Mouse (Mus musculus): ENCODE results near the gene Rgma.

The Rgma gene

GRCm38 (mm10) chr7:73402671-73403070 is 27.4 kb downstream of the Rgma start:
- DNase-seq, result no peak

- no peak for DNase-seq
Observed at GRCm38 (mm10) chr7:73403538-73403937, 28.2 kb downstream of the Rgma start.

DNA sequence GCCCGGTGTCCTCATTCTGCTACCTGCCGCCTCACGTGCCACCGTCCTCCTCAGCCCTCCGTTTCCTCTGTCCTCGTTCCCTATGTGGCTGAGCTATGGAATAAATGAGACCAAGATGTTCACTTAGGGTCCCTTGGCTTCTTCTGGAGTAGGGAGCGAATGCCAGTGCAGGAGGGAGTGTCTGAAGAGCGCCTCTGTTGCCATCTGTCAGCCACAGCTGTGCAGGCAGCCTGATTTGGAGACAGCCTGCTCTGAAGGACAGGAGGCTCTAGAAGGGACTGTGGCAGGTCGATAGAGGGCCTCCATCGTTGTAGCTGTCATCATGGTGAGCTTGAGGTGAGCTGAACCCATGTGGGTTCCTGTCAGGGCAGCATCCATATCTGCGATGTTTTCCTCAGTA is 30.2 kb downstream of the Rgma start:
- DNase-seq, result no peak

DNA sequence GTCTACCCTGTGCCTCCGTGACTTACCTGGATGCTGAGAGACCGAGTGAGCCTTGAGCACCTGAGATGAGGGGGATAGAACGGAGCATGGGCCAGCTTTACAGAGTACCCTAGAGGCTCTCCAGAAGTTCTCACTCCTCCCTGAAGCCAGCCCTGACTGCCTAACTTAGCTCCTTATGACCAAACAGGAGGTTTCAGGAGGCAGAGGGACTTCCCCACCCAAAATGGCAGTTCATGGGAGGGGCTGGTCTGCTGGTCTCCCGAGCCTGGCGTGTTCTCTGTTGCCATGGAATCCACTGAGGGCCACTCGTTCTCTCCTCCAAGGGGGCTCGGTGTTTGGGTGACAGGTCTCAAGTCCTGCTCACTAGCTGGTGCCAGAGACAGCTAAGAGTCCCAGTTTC is 36.2 kb downstream of the Rgma start:
- no peak for DNase-seq

GRCm38 (mm10) chr7:73411986-73412385 is 36.7 kb downstream of the Rgma start:
- DNase-seq, result no peak

- no peak for DNase-seq
Observed at GRCm38 (mm10) chr7:73412419-73412818, 37.1 kb downstream of the Rgma start.

DNA sequence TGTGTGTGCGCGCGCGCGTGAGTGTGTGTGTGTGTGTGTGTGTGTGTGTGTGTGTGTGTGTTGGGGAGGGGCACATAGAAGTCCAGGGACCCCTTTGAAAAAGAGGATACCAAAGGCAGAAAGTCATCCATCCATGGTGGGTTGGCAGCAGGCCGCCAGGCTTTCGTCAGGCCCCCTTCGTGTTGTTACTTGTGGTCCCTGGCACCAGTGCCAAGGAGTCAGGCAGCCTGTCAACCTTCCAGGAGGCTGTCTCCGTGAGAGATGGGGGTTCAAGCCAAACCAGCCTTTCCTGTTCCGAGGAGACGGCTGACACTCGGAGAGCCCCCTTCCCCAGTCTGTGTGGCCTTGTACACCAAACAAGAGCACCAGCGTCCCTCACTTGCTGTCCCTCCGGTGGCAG is 38.9 kb downstream of the Rgma start:
- DNase-seq, result no peak

DNA sequence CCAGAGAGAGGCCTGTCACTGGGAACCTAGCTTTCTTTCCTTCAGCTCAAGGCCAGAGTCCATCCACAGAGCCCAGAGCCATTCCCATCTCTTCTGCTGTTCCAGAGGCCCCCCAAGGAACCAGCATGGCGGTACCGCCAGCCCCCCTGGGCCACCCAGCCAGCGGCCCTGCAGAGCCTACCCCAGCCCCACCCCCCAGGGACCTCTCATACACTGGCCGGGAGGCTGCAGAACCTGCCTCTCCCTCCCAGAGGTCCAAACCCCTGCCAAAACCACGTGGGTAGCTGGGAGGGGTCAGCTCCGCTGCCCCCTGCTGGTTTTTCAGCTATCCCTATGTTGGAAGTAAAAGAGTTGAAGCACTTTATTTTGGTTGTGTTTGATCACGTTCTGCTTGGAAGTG is 44.1 kb downstream of the Rgma start:
- DNase-seq, result no peak

GRCm38 (mm10) chr7:73420827-73421226 is 45.5 kb downstream of the Rgma start:
- DNase-seq, result no peak

- DNase-seq, result no peak
Observed at GRCm38 (mm10) chr7:73421278-73422015, 46.1 kb downstream of the Rgma start.

DNA sequence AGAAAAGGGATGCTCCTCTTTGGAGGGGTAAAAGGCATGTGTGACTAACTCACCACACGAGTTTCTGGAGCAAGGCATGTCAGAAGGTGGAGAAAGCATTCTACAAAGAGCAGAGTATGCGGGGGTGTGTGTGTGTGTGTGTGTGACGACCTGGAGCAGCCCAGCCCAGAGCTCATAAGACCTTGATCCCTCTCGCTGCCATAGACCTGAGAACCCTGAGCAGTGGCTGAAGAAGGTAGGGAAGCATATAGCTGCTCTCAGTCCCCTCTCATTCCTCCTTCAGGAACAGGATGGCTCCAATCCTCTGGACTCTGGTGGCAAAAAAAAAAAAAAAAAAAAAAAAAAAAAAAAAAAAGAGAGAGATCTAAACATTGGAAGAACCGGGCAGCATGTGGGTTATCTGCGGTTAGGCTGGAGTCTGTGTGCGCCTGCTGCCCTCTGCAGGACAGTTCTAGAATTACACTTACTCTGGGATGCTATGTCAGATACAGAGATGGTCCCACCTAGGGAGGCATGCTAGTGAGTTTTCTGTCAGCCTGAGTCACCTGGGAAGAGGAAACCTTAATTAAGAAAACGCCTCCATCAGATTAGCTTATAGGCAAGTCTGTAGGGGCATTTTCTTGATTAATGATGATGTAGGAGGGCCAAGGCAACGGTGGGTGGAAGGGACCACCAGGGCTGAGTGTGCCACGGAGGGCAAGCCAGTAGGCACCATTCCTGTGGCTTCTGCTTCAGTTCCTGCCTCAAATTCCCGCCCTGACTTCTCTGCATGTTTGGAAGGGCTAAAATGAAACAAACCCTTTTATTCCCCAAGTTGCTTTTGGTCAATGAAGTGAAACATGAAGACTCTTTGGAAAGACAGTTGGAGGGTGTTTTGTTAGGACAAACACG is 47.2 kb downstream of the Rgma start:
- peak; percentile 75 for DNase-seq

GRCm38 (mm10) chr7:73423236-73423635 is 47.9 kb downstream of the Rgma start:
- DNase-seq, result peak; percentile 66

- DNase-seq, result no peak
Observed at GRCm38 (mm10) chr7:73424243-73424642, 48.9 kb downstream of the Rgma start.

DNA sequence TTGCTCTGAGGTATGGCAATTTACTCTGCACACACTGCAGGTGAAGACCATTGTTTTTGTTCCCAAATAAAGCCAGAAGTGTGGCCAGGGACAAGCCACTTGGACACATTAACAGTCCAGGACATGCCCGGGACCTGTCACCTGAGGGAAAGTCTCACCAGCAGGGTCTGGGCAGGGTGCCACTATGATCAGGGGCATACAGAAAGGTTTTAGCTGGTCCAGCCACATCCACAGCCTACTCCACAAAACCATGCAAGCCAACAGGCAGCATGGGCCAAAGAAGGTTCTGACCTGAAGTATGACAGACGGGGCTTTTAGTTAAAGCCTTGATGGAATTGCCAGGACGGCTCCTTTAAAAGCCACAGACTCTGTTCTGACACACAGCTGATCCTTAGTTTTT is 49.4 kb downstream of the Rgma start:
- DNase-seq, result no peak

GRCm38 (mm10) chr7:73425451-73425850 is 50.1 kb downstream of the Rgma start:
- DNase-seq, result no peak

DNA sequence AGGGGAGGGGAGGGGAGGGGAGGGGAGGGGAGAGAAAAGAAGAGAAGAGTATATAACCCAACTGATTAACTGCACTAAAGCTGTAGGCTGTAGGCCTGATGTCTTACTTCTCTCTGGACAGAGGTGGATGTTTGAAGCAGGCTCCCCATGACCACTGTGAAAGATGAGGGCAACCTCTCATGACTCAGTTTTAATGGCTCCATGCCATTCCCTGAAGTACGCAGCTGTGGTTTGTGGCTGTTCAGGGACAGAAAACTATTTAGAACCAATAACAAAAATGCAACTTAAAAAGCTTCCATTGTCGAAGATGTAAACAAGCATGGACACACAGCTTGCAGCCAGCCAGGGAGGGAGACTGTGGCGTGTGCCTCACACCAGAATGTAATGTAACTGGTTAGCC is 50.9 kb downstream of the Rgma start:
- no peak for DNase-seq

DNA sequence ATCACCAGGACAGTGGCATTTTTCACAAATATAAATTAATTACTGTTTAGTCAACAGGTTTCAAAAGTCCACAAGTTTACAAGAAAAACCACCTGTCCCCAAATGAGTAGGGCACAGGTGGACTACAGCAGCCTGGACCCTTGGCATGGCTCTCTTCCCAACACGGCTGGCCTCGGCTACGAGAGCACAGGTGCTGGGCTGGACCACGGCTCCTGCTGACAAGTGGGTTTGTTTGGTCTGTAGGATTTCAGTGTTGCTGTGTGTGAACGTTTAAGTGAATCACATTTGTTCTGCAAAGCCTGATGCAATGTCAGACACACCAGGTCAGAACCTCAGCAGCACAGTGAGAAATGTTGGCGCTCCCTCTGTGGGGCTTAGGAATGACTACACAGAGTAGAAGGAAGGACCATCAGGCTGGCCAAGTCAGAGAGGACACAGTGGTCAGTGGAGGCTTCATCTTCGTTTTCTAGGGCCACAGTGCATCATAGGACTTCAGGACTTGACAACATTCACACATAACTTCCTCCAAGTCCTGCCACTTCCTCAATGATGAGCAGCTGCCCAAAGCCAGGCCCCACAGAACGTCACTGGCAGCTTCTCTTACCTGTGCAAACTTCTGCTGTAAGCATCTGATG is 51.6 kb downstream of the Rgma start:
- DNase-seq, result no peak

GRCm38 (mm10) chr7:73427794-73428193 is 52.5 kb downstream of the Rgma start:
- no peak for DNase-seq

- no peak for DNase-seq
Observed at GRCm38 (mm10) chr7:73428525-73428924, 53.2 kb downstream of the Rgma start.

- DNase-seq, result no peak
Observed at GRCm38 (mm10) chr7:73433637-73434335, 58.5 kb downstream of the Rgma start.

GRCm38 (mm10) chr7:73434336-73434677 is 59.0 kb downstream of the Rgma start:
- DNase-seq, result no peak

- no peak for DNase-seq
Observed at GRCm38 (mm10) chr7:73435685-73436084, 60.4 kb downstream of the Rgma start.

GRCm38 (mm10) chr7:73441802-73442201 is 66.5 kb downstream of the Rgma start:
- DNase-seq, result no peak
